Mouse (Mus musculus): ENCODE data around the gene Sdhc. TPM values are rescaled to one million over a fixed set of nuclear protein-coding genes. Genes with fewer than 3 reads are reported as not detected.
A peak's percentile ranks its signal among the peaks of the same experiment; 100 is the strongest.

Sdhc gene
- 260 and 264 TPM in 2 replicates for polyA plus RNA-seq (2016; fragmentation: Nextera tagmentation; extraction: Ambion mirVana)

DNA sequence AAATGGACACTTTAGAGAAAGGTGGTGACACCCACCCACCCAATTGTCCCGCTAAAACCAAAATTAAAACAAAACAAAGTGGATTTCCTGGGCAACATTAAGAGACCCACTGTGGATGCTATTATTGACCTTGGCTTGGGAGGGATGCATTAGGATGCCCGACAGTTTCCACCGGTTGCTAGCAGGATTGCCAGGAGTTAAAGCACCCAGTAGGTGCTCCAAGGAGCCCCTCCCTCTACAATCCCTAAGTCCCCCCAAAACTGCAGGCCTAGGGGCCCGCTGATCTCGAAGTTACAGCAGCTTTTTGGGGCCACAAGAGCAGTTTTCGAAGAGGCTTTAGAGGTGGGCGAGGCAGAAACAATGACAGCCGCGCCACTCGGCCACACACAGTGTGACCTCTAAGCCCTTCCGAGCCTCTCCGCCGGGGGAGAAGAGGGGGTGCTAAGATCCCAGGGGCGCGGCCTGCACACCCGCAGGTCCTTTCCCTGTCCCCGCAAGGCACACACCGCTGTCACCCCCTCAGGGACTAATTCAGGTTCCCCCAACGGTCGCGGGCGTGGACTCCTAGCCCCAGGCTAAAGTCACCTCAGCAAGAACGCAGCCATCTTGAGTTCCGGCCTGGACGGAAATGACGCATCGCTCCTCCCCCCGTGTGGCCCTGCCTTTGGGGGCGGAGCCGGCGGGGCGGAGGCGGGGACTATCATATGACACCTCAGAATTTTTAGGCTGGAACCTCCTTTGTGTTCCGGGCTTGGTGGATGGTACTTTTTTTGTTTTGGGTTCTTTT is at the start of gene Sdhc, which contains the start of gene Mpz:
Gene Sdhc, minus strand, starts transcription at position 630 of the 787 bp plus-strand sequence.
Gene Mpz, plus strand, starts transcription at position 738 of the 787 bp plus-strand sequence.
- no peaks in the 10 kb centered on the region for H3K9me3 ChIP-seq
- H3K27me3 ChIP-seq (replicated peaks; ENCODE audit: low read depth, poor library complexity, severe bottlenecking): peaks cover 8% of the 10 kb centered on the region
- H3K36me3 ChIP-seq (replicated peaks): peaks cover 10% of the 10 kb centered on the region
- peak within 1 kb of the TSS; percentile 81 for H3K4me3 ChIP-seq
- WGBS: under 1% methylated on average over 34 of the region's 34 CpGs
- peak; percentile 97 for DNase-seq (ENCODE audit: low spot score)
- peak within 1 kb of the TSS; percentile 90 for H3K27ac ChIP-seq (replicated peaks)
- H3K4me1 ChIP-seq: peaks cover 21% of the 10 kb centered on the region

DNA sequence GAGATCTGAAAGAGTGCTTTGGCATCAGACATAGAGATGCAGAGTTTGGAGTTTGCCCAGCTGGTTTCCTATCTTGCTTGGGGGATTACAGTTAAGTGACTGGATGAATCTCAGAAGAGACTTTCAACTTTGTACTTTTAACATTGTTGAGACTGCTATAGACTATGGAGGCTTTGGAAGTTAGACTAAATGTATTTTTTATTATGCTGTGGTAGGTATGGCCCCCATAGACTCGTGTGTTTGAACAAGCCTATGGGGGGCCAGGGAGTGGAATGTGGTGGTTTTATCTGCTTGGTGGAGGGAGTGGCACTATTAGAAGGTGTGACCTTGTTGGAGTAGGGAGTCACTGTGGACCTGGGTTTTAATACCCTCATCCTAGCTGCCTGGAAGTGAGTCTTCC is 49.1 kb upstream of the Sdhc start:
- Histone ChIP-seq H3K27ac (replicated peaks) (no peak overlapping the region), H3K4me1 (peaks cover 18% of the 10 kb centered on the region), H3K4me3 (no peak overlapping the region), H3K36me3 (replicated peaks) (no peaks in the 10 kb centered on the region), H3K27me3 (replicated peaks; ENCODE audit: low read depth, poor library complexity, severe bottlenecking) (peaks cover 54% of the 10 kb centered on the region), H3K9me3 (no peaks in the 10 kb centered on the region)
- 66% methylated on average over 1 of the region's 1 CpGs for WGBS
- no peak for DNase-seq (ENCODE audit: low spot score)

DNA sequence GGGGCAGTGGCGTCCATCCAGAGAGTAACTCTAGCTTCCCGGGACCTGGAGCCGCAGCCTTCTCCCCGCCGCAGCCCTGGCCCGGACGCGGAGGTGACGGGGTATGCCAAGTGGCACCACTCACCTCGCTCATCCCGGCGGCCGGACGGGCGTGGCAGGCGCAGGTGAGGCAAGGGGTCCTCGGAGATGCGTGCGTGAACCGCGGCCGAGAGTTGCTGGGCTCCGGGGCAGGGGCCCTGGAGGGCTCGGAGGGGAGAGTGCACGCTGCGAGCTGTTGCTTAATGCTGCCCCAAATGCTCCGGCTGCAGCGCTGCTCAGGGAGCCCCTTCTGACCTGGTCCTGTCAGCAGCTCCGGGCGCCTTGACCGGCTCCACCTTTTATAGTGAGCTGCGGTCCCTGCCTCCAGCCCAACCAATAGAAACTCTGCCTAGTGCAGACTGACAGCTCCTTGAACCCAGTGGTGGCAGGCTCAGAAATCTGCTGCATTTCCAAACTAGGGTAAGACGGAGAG is 45.5 kb upstream of the Sdhc start, which contains the start of gene Pcp4l1:
Gene Pcp4l1, minus strand, starts transcription at position 382 of the 511 bp plus-strand sequence.
- peak; percentile 80 for DNase-seq (ENCODE audit: low spot score)
- Histone ChIP-seq H3K36me3 (replicated peaks) (no peaks in the 10 kb centered on the region), H3K9me3 (no peaks in the 10 kb centered on the region), H3K4me3 (peak within 1 kb of the TSS; percentile 72), H3K27ac (replicated peaks) (no peak within 1 kb of the TSS), H3K27me3 (replicated peaks; ENCODE audit: low read depth, poor library complexity, severe bottlenecking) (peaks cover 87% of the 10 kb centered on the region), H3K4me1 (peaks cover 38% of the 10 kb centered on the region)
- WGBS: under 1% methylated on average over 33 of the region's 33 CpGs

DNA sequence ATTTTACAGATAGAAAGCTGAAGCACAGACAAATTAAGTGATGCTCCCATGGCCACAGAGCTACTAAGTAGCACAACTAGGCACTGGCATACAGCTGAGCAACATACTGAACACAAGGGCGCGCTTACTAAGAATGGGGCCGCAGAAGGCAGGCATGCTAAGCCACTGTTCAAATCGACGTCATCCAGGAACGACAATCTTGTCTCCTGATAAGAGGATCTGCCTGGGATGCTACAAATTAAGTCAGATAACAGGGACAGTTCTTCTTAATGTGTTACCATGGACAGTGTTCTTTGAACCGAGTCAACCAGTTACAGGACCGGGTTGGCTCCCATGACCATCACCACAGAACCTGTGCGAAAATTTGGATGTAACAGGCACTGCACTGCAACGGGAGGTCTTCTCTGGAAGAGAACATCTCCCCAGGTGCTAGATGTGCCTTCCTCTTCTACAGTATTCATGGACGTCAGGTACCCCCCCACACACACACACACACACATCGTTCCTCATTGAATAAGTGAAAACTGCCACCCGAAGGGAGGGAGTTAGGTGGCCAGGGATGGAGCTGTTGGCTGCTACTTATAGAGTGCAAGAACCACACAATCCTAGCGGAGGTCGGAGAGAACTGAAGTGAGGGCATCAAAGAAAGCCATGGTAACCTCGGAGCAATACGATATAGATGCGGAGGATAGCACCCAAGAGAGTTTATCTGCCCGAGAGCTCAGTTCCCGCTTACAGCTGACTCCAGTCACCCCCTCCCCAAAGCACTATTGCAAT is 44.8 kb upstream of the Sdhc start:
- Histone ChIP-seq H3K27ac (replicated peaks) (no peak overlapping the region), H3K36me3 (replicated peaks) (no peaks in the 10 kb centered on the region), H3K4me1 (peaks cover 38% of the 10 kb centered on the region), H3K27me3 (replicated peaks; ENCODE audit: low read depth, poor library complexity, severe bottlenecking) (peaks cover 94% of the 10 kb centered on the region), H3K9me3 (no peaks in the 10 kb centered on the region), H3K4me3 (peak overlapping the region; percentile 72)
- 4% methylated on average over 20 of the region's 20 CpGs for WGBS
- DNase-seq (ENCODE audit: low spot score): peak; percentile 32

DNA sequence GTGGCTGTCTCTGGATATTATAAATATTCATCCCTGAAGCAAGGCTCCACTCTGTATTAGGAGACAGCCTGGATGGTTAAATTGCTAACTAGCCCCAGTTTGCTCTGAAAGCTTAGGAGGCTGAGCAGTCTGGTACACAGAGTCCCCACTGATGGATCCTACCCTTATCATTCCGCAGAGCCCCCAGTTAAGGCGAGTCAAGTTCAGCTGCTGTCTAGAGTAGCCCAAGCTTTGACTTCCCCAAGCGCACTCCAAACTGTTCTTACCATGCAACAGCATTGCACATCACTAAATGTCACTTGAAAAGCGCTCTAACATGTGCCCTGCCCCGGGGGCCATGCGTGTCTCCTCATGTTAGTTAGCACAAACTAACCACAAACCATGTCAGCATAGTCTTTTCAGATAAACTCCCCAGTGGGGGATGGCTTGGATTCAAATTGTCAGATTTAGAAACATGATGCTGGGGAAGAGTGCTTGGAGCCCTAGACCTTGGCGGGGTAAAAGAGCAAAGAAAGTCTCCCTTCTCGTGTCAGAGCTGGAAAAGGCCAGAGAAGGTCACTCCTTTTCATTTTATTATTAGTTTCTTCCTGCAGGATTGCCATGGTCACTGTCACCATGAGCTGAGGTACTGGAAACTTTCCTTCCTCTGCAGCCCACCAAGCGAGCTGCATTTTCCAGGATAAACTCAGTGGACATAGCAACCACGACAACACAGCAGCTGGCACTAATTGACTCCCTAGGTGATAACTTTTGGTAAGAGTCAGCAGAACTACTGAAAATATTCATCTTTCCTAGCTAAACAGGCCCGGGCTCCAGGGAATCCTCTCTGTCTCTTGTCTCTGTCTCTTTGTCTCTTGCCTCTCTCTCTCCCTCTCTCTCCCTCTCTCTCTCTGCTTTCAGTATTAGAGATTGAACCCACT is 43.8 kb upstream of the Sdhc start:
- Histone ChIP-seq H3K27ac (replicated peaks) (no peak overlapping the region), H3K27me3 (replicated peaks; ENCODE audit: low read depth, poor library complexity, severe bottlenecking) (peaks cover 98% of the 10 kb centered on the region), H3K4me3 (0 out of 2 replicates have a peak overlapping the region, but pooled peaks have one; percentile 72), H3K36me3 (replicated peaks) (no peaks in the 10 kb centered on the region), H3K4me1 (peaks cover 45% of the 10 kb centered on the region), H3K9me3 (no peaks in the 10 kb centered on the region)
- 21% methylated on average over 11 of the region's 11 CpGs for WGBS
- peak; percentile 34 for DNase-seq (ENCODE audit: low spot score)

DNA sequence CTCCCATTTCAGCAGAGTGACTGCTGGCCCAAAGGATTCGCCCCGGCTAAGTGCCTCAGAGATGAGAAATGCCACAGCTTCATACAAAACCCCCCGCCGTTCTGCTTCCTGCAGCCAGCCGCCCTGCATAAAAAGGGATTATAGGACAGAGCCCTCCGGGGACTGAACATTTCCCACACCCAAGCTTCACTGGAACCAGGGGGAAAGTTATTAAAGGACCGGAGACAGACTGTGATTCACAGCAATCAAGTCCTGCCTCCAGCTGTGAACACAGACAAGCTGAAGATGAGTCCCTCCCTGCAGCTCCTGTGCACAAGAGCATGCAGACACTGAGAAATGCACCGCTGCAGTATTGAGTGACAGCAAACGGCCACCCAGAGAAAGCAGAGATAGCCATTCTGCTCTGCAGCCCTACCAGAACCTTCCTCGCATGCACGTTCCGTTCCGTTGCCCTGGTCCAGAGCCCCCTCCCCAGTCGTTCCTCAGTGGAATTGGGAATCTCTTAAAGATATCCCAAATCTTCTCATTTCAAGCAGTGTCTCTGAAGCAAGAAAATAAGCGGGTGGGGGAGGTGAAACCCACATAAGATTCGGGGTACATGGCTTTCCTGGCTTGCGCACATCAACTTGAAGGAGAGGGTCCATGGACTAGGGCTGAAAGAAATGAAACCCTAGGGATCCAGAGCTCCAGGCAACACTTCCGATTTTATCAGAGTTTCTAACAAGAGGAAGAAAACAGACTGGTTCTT is 42.9 kb upstream of the Sdhc start:
- peaks cover 89% of the 10 kb centered on the region for H3K27me3 ChIP-seq (replicated peaks; ENCODE audit: low read depth, poor library complexity, severe bottlenecking)
- no peaks in the 10 kb centered on the region for H3K36me3 ChIP-seq (replicated peaks)
- H3K27ac ChIP-seq (replicated peaks): no peak overlapping the region; the same call in 1 of the 2 replicates
- peak overlapping the region; percentile 44 for H3K4me3 ChIP-seq
- DNase-seq (ENCODE audit: low spot score): peak; percentile 43
- peaks cover 54% of the 10 kb centered on the region for H3K4me1 ChIP-seq
- no peaks in the 10 kb centered on the region for H3K9me3 ChIP-seq
- 2% methylated on average over 18 of the region's 18 CpGs for WGBS

DNA sequence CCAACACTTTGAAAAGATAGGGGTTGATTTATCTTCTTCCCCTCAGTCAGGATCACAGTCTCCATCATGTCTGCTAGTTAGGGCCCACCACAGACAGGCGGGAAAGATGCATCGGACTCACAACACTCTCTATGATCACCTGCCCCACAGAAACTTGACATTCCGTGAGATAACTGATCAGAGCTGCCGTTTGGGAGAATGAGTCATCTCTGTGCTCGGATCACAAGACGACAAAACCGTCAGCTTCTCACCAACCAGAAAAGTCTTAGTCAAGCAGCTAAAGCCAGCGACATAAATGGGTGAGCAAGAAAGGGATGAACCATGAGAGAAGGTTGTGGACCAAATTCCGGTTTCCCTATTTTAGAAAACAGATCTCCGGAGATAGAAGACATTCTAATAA is 41.9 kb upstream of the Sdhc start:
- no peak for DNase-seq (ENCODE audit: low spot score)
- Histone ChIP-seq H3K27ac (replicated peaks) (no peak overlapping the region), H3K9me3 (no peaks in the 10 kb centered on the region), H3K27me3 (replicated peaks; ENCODE audit: low read depth, poor library complexity, severe bottlenecking) (peaks cover 80% of the 10 kb centered on the region), H3K4me3 (no peak overlapping the region), H3K4me1 (peaks cover 58% of the 10 kb centered on the region), H3K36me3 (replicated peaks) (no peaks in the 10 kb centered on the region)
- 45% methylated on average over 10 of the region's 10 CpGs for whole genome bisulfite sequencing

DNA sequence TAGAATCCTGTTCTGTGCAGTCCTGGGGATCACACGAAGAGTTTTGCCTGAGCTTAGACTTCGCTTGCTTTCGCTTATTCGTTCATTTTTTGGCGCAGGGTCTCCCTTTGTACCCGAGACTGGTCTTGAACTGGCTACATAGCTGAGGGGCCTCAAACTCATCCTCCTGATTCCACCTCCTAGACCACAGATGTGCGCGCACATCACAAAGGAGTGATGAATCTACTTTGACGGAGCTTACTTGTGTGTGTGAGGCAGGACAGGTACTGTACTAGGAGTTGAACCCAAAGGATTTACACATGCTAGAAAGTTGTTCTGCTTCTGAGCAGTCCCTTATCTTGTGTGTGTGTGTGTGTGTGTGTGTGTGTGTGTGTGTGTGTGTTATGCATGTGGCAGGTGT is 40.4 kb upstream of the Sdhc start:
- Histone ChIP-seq H3K27ac (replicated peaks) (no peak overlapping the region), H3K9me3 (no peaks in the 10 kb centered on the region), H3K27me3 (replicated peaks; ENCODE audit: low read depth, poor library complexity, severe bottlenecking) (peaks cover 66% of the 10 kb centered on the region), H3K36me3 (replicated peaks) (no peaks in the 10 kb centered on the region), H3K4me1 (peaks cover 60% of the 10 kb centered on the region), H3K4me3 (no peak overlapping the region)
- DNase-seq (ENCODE audit: low spot score): no peak
- WGBS: 93% methylated on average over 9 of the region's 9 CpGs

DNA sequence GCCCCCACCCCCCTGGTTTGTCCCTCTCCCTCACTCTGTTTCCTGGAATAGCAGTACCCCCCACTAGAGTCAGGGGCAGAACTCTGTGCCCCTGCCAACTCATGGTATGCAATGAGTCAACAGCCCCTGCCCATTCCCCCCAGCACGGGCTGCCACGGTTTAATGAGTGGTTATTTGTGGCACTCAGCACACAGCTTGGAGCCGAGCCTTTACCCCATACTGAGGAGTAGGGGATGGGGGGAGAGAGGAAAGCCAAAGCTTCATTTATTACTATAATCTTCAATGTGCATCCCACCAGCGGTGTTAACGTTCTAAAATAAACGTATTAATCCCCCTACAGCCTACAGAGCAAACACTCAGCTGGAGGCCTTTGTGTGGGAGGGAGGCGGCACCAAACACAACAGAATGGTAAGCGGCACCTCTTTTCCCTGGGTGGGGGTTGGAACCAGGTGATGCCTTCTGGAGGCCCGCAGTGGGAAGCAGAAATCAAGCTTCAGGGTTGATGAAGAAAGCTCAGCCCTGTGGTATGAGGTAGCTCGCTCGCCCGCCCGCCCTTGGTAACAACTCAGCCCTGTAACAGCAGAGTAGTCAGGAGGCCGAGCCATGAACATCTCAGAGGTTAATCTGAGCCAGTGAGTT is 39.2 kb upstream of the Sdhc start:
- Histone ChIP-seq H3K4me3 (peak overlapping the region; percentile 6; the same call in 1 of the 2 replicates), H3K36me3 (replicated peaks) (no peaks in the 10 kb centered on the region), H3K9me3 (no peaks in the 10 kb centered on the region), H3K27ac (replicated peaks) (peak overlapping the region; percentile 16; the same call in 1 of the 2 replicates), H3K4me1 (peaks cover 54% of the 10 kb centered on the region), H3K27me3 (replicated peaks; ENCODE audit: low read depth, poor library complexity, severe bottlenecking) (peaks cover 53% of the 10 kb centered on the region)
- WGBS: 35% methylated on average over 14 of the region's 14 CpGs
- DNase-seq (ENCODE audit: low spot score): peak; percentile 21

DNA sequence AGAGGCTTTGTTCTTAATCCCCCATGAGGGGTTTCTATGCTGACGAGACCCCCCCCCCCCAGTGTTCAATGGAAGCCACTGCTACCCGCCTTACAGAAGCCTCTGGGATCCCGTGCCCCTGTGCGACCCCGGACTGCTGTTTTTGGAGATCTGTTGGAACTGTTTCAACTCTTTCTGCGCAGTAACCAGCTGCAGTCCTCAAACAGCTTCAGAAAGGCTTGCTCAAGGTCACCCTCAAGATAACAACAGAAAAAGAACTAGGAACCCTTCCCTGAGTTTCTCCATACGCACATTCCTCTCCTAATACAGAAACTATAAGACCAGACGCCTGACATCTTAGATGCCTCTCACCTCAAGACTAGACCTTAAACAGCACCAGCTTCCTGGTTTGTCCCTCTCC is 38.6 kb upstream of the Sdhc start:
- peaks cover 48% of the 10 kb centered on the region for H3K4me1 ChIP-seq
- H3K36me3 ChIP-seq (replicated peaks): no peaks in the 10 kb centered on the region
- H3K4me3 ChIP-seq: peak overlapping the region; percentile 6; the same call in 1 of the 2 replicates
- no peaks in the 10 kb centered on the region for H3K9me3 ChIP-seq
- peaks cover 48% of the 10 kb centered on the region for H3K27me3 ChIP-seq (replicated peaks; ENCODE audit: low read depth, poor library complexity, severe bottlenecking)
- H3K27ac ChIP-seq (replicated peaks): peak overlapping the region; percentile 24; the same call in 1 of the 2 replicates
- DNase-seq (ENCODE audit: low spot score): peak; percentile 37
- WGBS: 19% methylated on average over 8 of the region's 8 CpGs
